Mouse (Mus musculus) c-Kit-positive CD71-positive TER-119-positive erythroid progenitor cells, embryonic 14.5 days (primary cell): Measurements from ENCODE around the gene Exosc2.

Experiments used
- DNase-seq: peaks from one replicate; pipeline ENCODE4 v3.0.0-alpha.2; 2013; ENCODE audit warnings: low spot score

Gene Exosc2

DNA sequence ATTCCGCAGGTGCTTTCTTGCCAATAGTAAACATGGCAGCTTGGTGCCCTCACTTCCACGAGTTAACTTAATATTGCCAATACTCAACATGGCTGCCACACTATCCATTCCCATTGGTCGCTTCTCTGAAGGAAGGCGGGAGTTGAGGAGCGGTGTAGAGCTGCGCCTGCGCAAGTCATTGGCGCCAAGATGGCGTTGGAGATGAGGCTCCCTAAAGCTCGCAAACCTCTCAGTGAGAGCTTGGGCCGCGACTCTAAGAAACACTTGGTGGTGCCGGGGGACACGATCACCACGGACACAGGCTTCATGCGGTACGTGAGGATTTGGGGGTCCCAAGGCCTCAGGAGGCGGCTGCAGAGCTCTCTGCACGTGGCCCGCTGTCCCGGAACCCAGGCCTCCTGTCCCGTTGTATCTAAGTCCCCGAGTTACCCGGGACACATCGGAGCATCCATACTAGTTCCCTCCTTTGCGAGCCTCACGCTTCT, at the start of gene Exosc2:
Gene Exosc2 (plus strand): TSS at position 165 of the 485 bp plus-strand sequence.
- peak; percentile 97 for DNase-seq

GRCm38 (mm10) chr2:31633531-31633930, 37.0 kb upstream of the Exosc2 start:
- no peak for DNase-seq

GRCm38 (mm10) chr2:31635281-31636137, 35.0 kb upstream of the Exosc2 start:
- no peak for DNase-seq

- DNase-seq = no peak
These were observed 34.3 kb upstream of the Exosc2 start for GRCm38 (mm10) chr2:31636138-31636741.

- DNase-seq = no peak
These were observed 33.8 kb upstream of the Exosc2 start for GRCm38 (mm10) chr2:31636742-31637141.

GRCm38 (mm10) chr2:31637311-31637710, 33.2 kb upstream of the Exosc2 start:
- DNase-seq = no peak

GRCm38 (mm10) chr2:31637807-31638206, 32.7 kb upstream of the Exosc2 start:
- no peak for DNase-seq

- no peak for DNase-seq
These were observed 31.7 kb upstream of the Exosc2 start for GRCm38 (mm10) chr2:31638581-31639465.

GRCm38 (mm10) chr2:31639466-31639760, 31.1 kb upstream of the Exosc2 start:
- no peak for DNase-seq

GRCm38 (mm10) chr2:31639901-31640608, 30.5 kb upstream of the Exosc2 start, which contains the start of gene Prdm12:
Gene Prdm12 (plus strand): TSS chr2:31640037.
- DNase-seq = no peak

GRCm38 (mm10) chr2:31640609-31641507, 29.7 kb upstream of the Exosc2 start:
- no peak for DNase-seq

GRCm38 (mm10) chr2:31641508-31641830, 29.0 kb upstream of the Exosc2 start:
- no peak for DNase-seq

- no peak for DNase-seq
These were observed 28.6 kb upstream of the Exosc2 start for GRCm38 (mm10) chr2:31641929-31642328.

- DNase-seq = no peak
These were observed 16.3 kb upstream of the Exosc2 start for GRCm38 (mm10) chr2:31653971-31654853.

DNA sequence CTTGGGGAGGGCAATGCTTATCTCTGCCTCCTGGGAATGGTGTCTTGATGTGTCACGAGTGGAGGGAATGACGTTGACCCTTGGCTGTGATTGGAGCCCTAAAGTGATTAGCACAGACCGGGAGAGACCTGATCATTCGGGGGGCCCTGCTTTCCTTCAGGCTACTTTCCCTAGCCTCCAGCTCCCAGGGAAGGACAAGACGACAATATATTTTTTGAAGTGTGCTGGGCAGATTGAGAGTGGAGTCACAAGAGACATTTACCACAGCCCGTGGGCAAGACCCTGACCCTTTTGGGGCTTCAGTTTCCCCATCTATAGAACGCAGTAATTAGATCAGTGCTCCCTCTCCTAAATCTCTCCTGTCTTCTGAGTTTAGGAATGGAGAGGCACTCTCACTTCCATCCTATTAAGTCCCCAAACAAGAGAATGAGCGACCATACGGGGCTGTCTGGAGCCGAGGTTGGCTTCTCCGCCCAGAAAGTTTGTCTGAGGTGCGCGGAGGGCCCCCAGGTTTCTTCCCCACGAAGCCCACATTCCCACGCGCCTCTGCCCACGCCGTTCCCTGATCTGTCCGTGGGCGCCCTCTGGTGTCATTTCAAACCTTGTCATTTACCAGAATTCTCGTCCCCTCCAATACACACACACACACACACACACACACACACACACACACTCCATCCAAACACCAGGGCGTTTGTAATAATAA, 15.5 kb upstream of the Exosc2 start:
- no peak for DNase-seq

- no peak for DNase-seq
These were observed 14.1 kb upstream of the Exosc2 start for GRCm38 (mm10) chr2:31656374-31656773.

GRCm38 (mm10) chr2:31662939-31663803, 7.3 kb upstream of the Exosc2 start:
- DNase-seq = no peak

- no peak for DNase-seq
These were observed 6.7 kb upstream of the Exosc2 start for GRCm38 (mm10) chr2:31663804-31664180.
